In genomic region chrX:161582019-161582659, GRCm38 (mm10) we compare ENCODE assay signal across 19 mouse cellular contexts.
A peak's percentile ranks its signal among the peaks of the same experiment; 100 is the strongest.
DNase-seq lines count a peak whose midpoint lies in the region; ATAC-seq and TF ChIP-seq lines count a peak whose summit lies in the region.
"Had no signal": no experiment of that assay in that cellular context is flagged by ENCODE, and none has a peak within 500 bp of the region (broad histone marks: within the 10 kb centered on the region; RNA-seq: fewer than 3 reads in every experiment).

No protein-coding gene starts in this region.

- dilution Hi-C loops in CH12.LX (cut with MboI; ENCODE audit: extremely low pct_ligation_motif_present, extremely low pct_unique_long_range_greater_than_20kb, low sequenced_read_pairs): no loop called here

- in situ Hi-C loops in CH12.LX (cut with MboI; ENCODE audit: low pct_ligation_motif_present, low pct_unique_long_range_greater_than_20kb, low sequenced_read_pairs): loop anchor here (25.0 kb wide), 1 partner anchor 205 kb away; no protein-coding TSS in a partner anchor

- no peak for TF ChIP-seq POLR2A in CH12.LX (IDR thresholded peaks at IDR 0.05; ENCODE audit: low read depth, low read length)

- WGBS in kidney, embryonic 15.5 days: 43% methylated on average over 5 of the region's 5 CpGs
- WGBS in midbrain, embryonic 14.5 days: 75% methylated on average over 5 of the region's 5 CpGs

- no peak for TF ChIP-seq RAD21 in CH12.LX (IDR thresholded peaks at IDR 0.05; ENCODE audit: low read depth, low read length)

- no peak for TF ChIP-seq EP300 in CH12.LX (IDR thresholded peaks at IDR 0.05; ENCODE audit: low read length)

- H3K79me2 ChIP-seq in CH12.LX (replicated peaks; ENCODE audit: control insufficient read depth, extremely low read depth, insufficient read depth, poor library complexity, severe bottlenecking): no peaks in the 10 kb centered on the region

- H3K36me3 ChIP-seq in kidney, embryonic 15.5 days: no peaks in the 10 kb centered on the region
- no peaks in the 10 kb centered on the region for H3K36me3 ChIP-seq in CH12.LX (replicated peaks in 1 of 2; ENCODE audit: control insufficient read depth in 1 of 2, insufficient read depth in 1 of 2, low read length in 1 of 2)
- no peaks in the 10 kb centered on the region for H3K36me3 ChIP-seq in midbrain, embryonic 14.5 days (ENCODE audit: control insufficient read depth, insufficient read depth, low read length)
- H3K36me3 ChIP-seq: heart, embryonic 12.5 days; limb, embryonic 15.5 days had no signal

- H3K27ac ChIP-seq in gastrocnemius, adult 2 months: peak overlapping the region; percentile 71
- no peak overlapping the region for H3K27ac ChIP-seq in kidney, embryonic 15.5 days
- no peak overlapping the region for H3K27ac ChIP-seq in CH12.LX (ENCODE audit: insufficient read depth, low read depth)
- H3K27ac ChIP-seq in midbrain, embryonic 14.5 days (replicated peaks; ENCODE audit: low read depth, low read length): no peak overlapping the region
- H3K27ac ChIP-seq: hindbrain, postnatal 0 days; limb, embryonic 15.5 days; stomach, postnatal 0 days had no signal

- ATAC-seq in kidney, embryonic 15.5 days (replicated peaks; ENCODE audit: low FRiP score): peak; percentile 83
- ATAC-seq in midbrain, embryonic 14.5 days (ENCODE audit: low FRiP score, low TSS enrichment): no peak
- ATAC-seq: forebrain, postnatal 0 days; hindbrain, postnatal 0 days had no signal

- H3K27me3 ChIP-seq in kidney, embryonic 15.5 days: peaks cover 37% of the 10 kb centered on the region
- H3K27me3 ChIP-seq in CH12.LX (replicated peaks): no peaks in the 10 kb centered on the region
- no peaks in the 10 kb centered on the region for H3K27me3 ChIP-seq in midbrain, embryonic 14.5 days (ENCODE audit: control insufficient read depth, insufficient read depth, low read length)
- H3K27me3 ChIP-seq: megakaryocyte, embryonic 14.5 days had no signal

- H3K9ac ChIP-seq in kidney, embryonic 15.5 days: no peak overlapping the region
- H3K9ac ChIP-seq in CH12.LX (ENCODE audit: insufficient read depth, low read depth): no peak overlapping the region
- H3K9ac ChIP-seq in midbrain, embryonic 14.5 days (replicated peaks; ENCODE audit: low read length): no peak overlapping the region
- H3K9ac ChIP-seq: forebrain, postnatal 0 days; heart, embryonic 12.5 days; limb, embryonic 15.5 days had no signal

- DNase-seq in gastrocnemius, adult 2 months: peak; percentile 41
- DNase-seq in gastrocnemius, postnatal 4 days (ENCODE audit: low spot score in 2 of 2): no peak
- DNase-seq in kidney, postnatal 10 days: no peak
- DNase-seq in CH12.LX (ENCODE audit: extremely low read depth): no peak
- peak; percentile 66 for DNase-seq in brain, adult 2 months (ENCODE audit: low read depth, low spot score)
- DNase-seq in lung, postnatal 25 days (ENCODE audit: low spot score): no peak
- no peak for DNase-seq in midbrain, embryonic 14.5 days
- DNase-seq: cerebellum, adult 18-20 months; forebrain, postnatal 0 days; kidney, adult 11 months; lung, postnatal 10 days; right cerebral cortex, postnatal 14 days; thymus, postnatal 14 days had no signal

- intact Hi-C loops in gastrocnemius, adult 2 months (cut with DNase I): loop anchor here (5.0 to 10.0 kb wide), 3 partner anchors 35 to 210 kb away; no protein-coding TSS in a partner anchor

- H3K4me1 ChIP-seq in kidney, embryonic 15.5 days: no peaks in the 10 kb centered on the region
- no peaks in the 10 kb centered on the region for H3K4me1 ChIP-seq in CH12.LX (ENCODE audit: control insufficient read depth in 1 of 2, insufficient read depth in 2 of 2)
- H3K4me1 ChIP-seq in midbrain, embryonic 14.5 days (ENCODE audit: control insufficient read depth, insufficient read depth, low read length): no peaks in the 10 kb centered on the region
- H3K4me1 ChIP-seq: heart, embryonic 12.5 days; limb, embryonic 15.5 days; megakaryocyte, embryonic 14.5 days had no signal

- H3K4me3 ChIP-seq in gastrocnemius, adult 2 months: peak overlapping the region; percentile 46
- H3K4me3 ChIP-seq in kidney, embryonic 15.5 days (replicated peaks): no peak overlapping the region
- no peak overlapping the region for H3K4me3 ChIP-seq in CH12.LX (replicated peaks in 1 of 3; ENCODE audit: low read depth in 2 of 3, low read length in 2 of 3, poor library complexity in 1 of 3)
- no peak overlapping the region for H3K4me3 ChIP-seq in midbrain, embryonic 14.5 days (replicated peaks; ENCODE audit: low read depth, low read length)
- H3K4me3 ChIP-seq: heart, embryonic 12.5 days; limb, embryonic 15.5 days; megakaryocyte, embryonic 14.5 days had no signal

- TF ChIP-seq CTCF in gastrocnemius, adult 2 months (IDR thresholded peaks at IDR 0.05): no peak
- TF ChIP-seq CTCF in CH12.LX (conservative IDR thresholded peaks at IDR 0.05 in 1 of 2, IDR thresholded peaks at IDR 0.05 in 1 of 2; ENCODE audit: low read depth in 2 of 2, low read length in 2 of 2): no peak

- H3K9me3 ChIP-seq in kidney, embryonic 15.5 days (replicated peaks): no peaks in the 10 kb centered on the region
- H3K9me3 ChIP-seq in CH12.LX (replicated peaks; ENCODE audit: low read length): no peaks in the 10 kb centered on the region
- H3K9me3 ChIP-seq in midbrain, embryonic 14.5 days (ENCODE audit: control insufficient read depth, low read length): no peaks in the 10 kb centered on the region
- H3K9me3 ChIP-seq: heart, embryonic 12.5 days; limb, embryonic 15.5 days; megakaryocyte, embryonic 14.5 days had no signal

- no peak overlapping the region for H3K4me2 ChIP-seq in kidney, embryonic 15.5 days
- H3K4me2 ChIP-seq in CH12.LX (ENCODE audit: insufficient read depth, low read depth, poor library complexity, severe bottlenecking): peak overlapping the region; percentile 56; the same call in 1 of the 2 replicates
- no peak overlapping the region for H3K4me2 ChIP-seq in midbrain, embryonic 14.5 days (ENCODE audit: low read length)
- H3K4me2 ChIP-seq: heart, embryonic 12.5 days; limb, embryonic 15.5 days had no signal

TF ChIP-seq in CH12.LX, 34 proteins besides CTCF, POLR2A, EP300 and RAD21:
- TF ChIP-seq KAT2A (IDR thresholded peaks at IDR 0.05; ENCODE audit: insufficient replicate concordance, low read length) (no peak), MEF2A (IDR thresholded peaks at IDR 0.05; ENCODE audit: borderline replicate concordance, low read depth, low read length) (no peak), IRF4 (IDR thresholded peaks at IDR 0.05; ENCODE audit: low read depth, low read length) (no peak), USF1 (IDR thresholded peaks at IDR 0.05; ENCODE audit: low read depth, low read length) (no peak), GABPA (IDR thresholded peaks at IDR 0.05; ENCODE audit: insufficient replicate concordance, low read depth, low read length) (no peak), E2F4 (IDR thresholded peaks at IDR 0.05; ENCODE audit: insufficient replicate concordance, low read depth, low read length) (no peak), ZKSCAN1 (IDR thresholded peaks at IDR 0.05; ENCODE audit: borderline replicate concordance, low read depth, low read length) (no peak), POLR2AphosphoS2 (IDR thresholded peaks at IDR 0.05; ENCODE audit: low read depth, low read length) (no peak), BHLHE40 (IDR thresholded peaks at IDR 0.05; ENCODE audit: low read depth, low read length) (no peak), JUN (IDR thresholded peaks at IDR 0.05; ENCODE audit: insufficient read depth, low read depth, low read length) (no peak), CHD1 (IDR thresholded peaks at IDR 0.05; ENCODE audit: low read depth, low read length) (no peak), MAFK (IDR thresholded peaks at IDR 0.05; ENCODE audit: insufficient replicate concordance, low read length) (no peak), RCOR1 (conservative IDR thresholded peaks at IDR 0.05; ENCODE audit: low read depth, low read length) (no peak), USF2 (conservative IDR thresholded peaks at IDR 0.05; ENCODE audit: low read depth, low read length) (no peak), MYC (IDR thresholded peaks at IDR 0.05; ENCODE audit: low read depth, low read length) (no peak), CHD2 (IDR thresholded peaks at IDR 0.05; ENCODE audit: low read length) (no peak), NELFE (IDR thresholded peaks at IDR 0.05; ENCODE audit: low read depth, low read length) (no peak), MAX (IDR thresholded peaks at IDR 0.05; ENCODE audit: low read length) (no peak), HCFC1 (IDR thresholded peaks at IDR 0.05; ENCODE audit: low read depth, low read length) (no peak)

Comparison
In these comparisons a context has a peak if more than half of its experiments do, and no peak if none do; other contexts are left out.
1. DNase-seq: peak in gastrocnemius, adult 2 months (single experiment) and brain, adult 2 months (single experiment); none in gastrocnemius, postnatal 4 days (0 of 2), kidney, postnatal 10 days (single experiment), CH12.LX (single experiment), lung, postnatal 25 days (single experiment) and midbrain, embryonic 14.5 days (single experiment).